Mouse (Mus musculus) forebrain, embryonic 13.5 days (tissue): ENCODE measurements around the gene Gm14851. TPM values are rescaled to one million over a fixed set of nuclear protein-coding genes. Genes with fewer than 3 reads are reported as not detected.
"Not testable (repeated sequence)": the region's sequence is repeated elsewhere in the genome, so short reads cannot be mapped to it uniquely, and the experiment has no call there.

ENCODE experiments used
- ATAC-seq: fragments of 200-750 bp; cut with Nextera tagmentation; 2 replicates; pipeline ENCODE4 v1.8.0; 2017
- H3K27ac ChIP-seq: fragments of 300-500 bp; sonication (generic); 2 replicates; pipeline ENCODE4 v1.5.1; 2015; ENCODE audit warnings: inconsistent platforms, mild to moderate bottlenecking, moderate library complexity
- H3K27me3 ChIP-seq: fragments of 300-500 bp; sonication (generic); 2 replicates; pipeline ENCODE4 v1.6.1; 2015; ENCODE audit warnings: mild to moderate bottlenecking, inconsistent platforms
- H3K36me3 ChIP-seq: fragments of 300-500 bp; sonication (generic); 2 replicates; pipeline ENCODE4 v1.6.1; 2015; ENCODE audit warnings: mild to moderate bottlenecking, inconsistent platforms; ENCODE audit not compliant: poor library complexity, severe bottlenecking
- H3K4me1 ChIP-seq: fragments of 300-500 bp; sonication (generic); 2 replicates; pipeline ENCODE4 v1.6.1; 2015; ENCODE audit warnings: inconsistent platforms
- H3K4me2 ChIP-seq: fragments of 300-500 bp; sonication (generic); 2 replicates; pipeline ENCODE4 v1.6.1; 2015; ENCODE audit warnings: inconsistent platforms, mild to moderate bottlenecking, moderate library complexity
- H3K4me3 ChIP-seq: fragments of 300-500 bp; sonication (generic); 2 replicates; pipeline ENCODE4 v1.5.1; 2015; ENCODE audit warnings: mild to moderate bottlenecking, inconsistent platforms
- H3K9ac ChIP-seq: fragments of 300-500 bp; sonication (generic); 2 replicates; pipeline ENCODE4 v1.6.1; 2015; ENCODE audit warnings: mild to moderate bottlenecking, inconsistent platforms
- H3K9me3 ChIP-seq: fragments of 300-500 bp; sonication (generic); replicated peaks from 2 replicates; pipeline ENCODE4 v1.6.1; 2016; ENCODE audit warnings: inconsistent platforms
- WGBS: fragments of 180-500 bp; shearing (Covaris S2); methylation state at CpG from one replicate; pipeline ENCODE4 v1.1.7; 2015; 5-methylcytosine and 5-hydroxymethylcytosine counted together
- polyA plus RNA-seq: library from polyadenylated mRNA; unstranded; fragments of >200 nt; fragmentation: Nextera tagmentation; extraction: Ambion mirVana; gene quantifications from 2 replicates; pipeline ENCODE4 v1.2.1, GENCODE M21; 2015

Gene Gm14851
- polyA plus RNA-seq = not detected in 2 replicates

GRCm38 (mm10) chr8:21095950-21096349, at the start of gene Gm14851:
Gm14851 (minus strand) TSS chr8:21096050.
- H3K36me3 ChIP-seq, H3K4me2 ChIP-seq, H3K4me3 ChIP-seq, ATAC-seq, H3K27me3 ChIP-seq, H3K4me1 ChIP-seq, H3K27ac ChIP-seq, H3K9ac ChIP-seq: not testable (repeated sequence)
- peaks cover 20% of the 10 kb centered on the region for H3K9me3 ChIP-seq
- WGBS = no CpG with 5 or more reads among the region's 2 CpGs

- not testable (repeated sequence) for H3K9ac ChIP-seq, H3K4me3 ChIP-seq, H3K36me3 ChIP-seq, H3K27me3 ChIP-seq, ATAC-seq, H3K27ac ChIP-seq, H3K4me1 ChIP-seq, H3K4me2 ChIP-seq, H3K9me3 ChIP-seq
- 58% methylated on average over 3 of the region's 3 CpGs for whole genome bisulfite sequencing
These were observed 38.5 kb upstream of the Gm14851 start, which contains the start of gene Defa30 for GRCm38 (mm10) chr8:21134342-21134741. Defa30 (plus strand) TSS chr8:21134642.

- no peak overlapping the region for H3K27ac ChIP-seq
- no peaks in the 10 kb centered on the region for H3K4me1 ChIP-seq
- H3K9ac ChIP-seq = no peak overlapping the region
- H3K9me3 ChIP-seq = peaks cover 12% of the 10 kb centered on the region
- H3K4me2 ChIP-seq = no peak overlapping the region
- no peak overlapping the region for H3K4me3 ChIP-seq
- no peaks in the 10 kb centered on the region for H3K36me3 ChIP-seq
- WGBS = 46% methylated on average over 4 of the region's 4 CpGs
- no peak for ATAC-seq
- H3K27me3 ChIP-seq = no peaks in the 10 kb centered on the region
These were observed 2.7 kb downstream of the Gm14851 start for GRCm38 (mm10) chr8:21093106-21093505.

GRCm38 (mm10) chr8:21084142-21084541, 11.7 kb downstream of the Gm14851 start, which contains the start of gene Defa25:
Defa25 (plus strand) TSS chr8:21084442.
- H3K4me3 ChIP-seq, H3K27ac ChIP-seq, H3K9ac ChIP-seq, H3K4me2 ChIP-seq, H3K4me1 ChIP-seq, H3K9me3 ChIP-seq, ATAC-seq, H3K27me3 ChIP-seq, H3K36me3 ChIP-seq: not testable (repeated sequence)

GRCm38 (mm10) chr8:21064738-21065137, 31.1 kb downstream of the Gm14851 start, which contains the start of gene Defa35:
Defa35 (plus strand) TSS chr8:21065038.
- not testable (repeated sequence) for H3K27me3 ChIP-seq, H3K27ac ChIP-seq, H3K4me2 ChIP-seq, H3K9me3 ChIP-seq, H3K9ac ChIP-seq, H3K4me3 ChIP-seq, ATAC-seq, H3K36me3 ChIP-seq, H3K4me1 ChIP-seq
- WGBS = 82% methylated on average over 1 of the region's 1 CpGs

- not testable (repeated sequence) for H3K4me2 ChIP-seq, ATAC-seq, H3K4me1 ChIP-seq, H3K27ac ChIP-seq, H3K9ac ChIP-seq, H3K9me3 ChIP-seq, H3K27me3 ChIP-seq, H3K36me3 ChIP-seq, H3K4me3 ChIP-seq
- WGBS = no CpG with 5 or more reads among the region's 1 CpGs
These were observed 41.1 kb downstream of the Gm14851 start, which contains the start of gene Defa23 for GRCm38 (mm10) chr8:21054747-21055146. Defa23 (plus strand) TSS chr8:21055047.

Other genes with a start within 250 kb of the Gm14851 start
- gene Defb33, start 203.4 kb downstream of the Gm14851 start, polyA plus RNA-seq = not detected in 2 replicates
- gene Gm15056, start 193.4 kb downstream of the Gm14851 start, polyA plus RNA-seq = not detected in 2 replicates
- not detected in 2 replicates for gene Gm6040, start 174.0 kb downstream of the Gm14851 start, polyA plus RNA-seq
- gene AY761185, start 151.3 kb downstream of the Gm14851 start, polyA plus RNA-seq = not detected in 2 replicates
- not detected in 2 replicates for gene Defa21, start 70.5 kb downstream of the Gm14851 start, polyA plus RNA-seq
- gene Defa23, start 41.0 kb downstream of the Gm14851 start, polyA plus RNA-seq = not detected in 2 replicates
- not detected in 2 replicates for gene Defa35, start 31.0 kb downstream of the Gm14851 start, polyA plus RNA-seq
- gene Defa25, start 11.6 kb downstream of the Gm14851 start, polyA plus RNA-seq = not detected in 2 replicates
- gene Defa30, start 38.6 kb upstream of the Gm14851 start, polyA plus RNA-seq = not detected in 2 replicates
- not detected in 2 replicates for gene Defa22, start 66.2 kb upstream of the Gm14851 start, polyA plus RNA-seq
- gene Defa31, start 95.6 kb upstream of the Gm14851 start, polyA plus RNA-seq = not detected in 2 replicates
- gene Gm15293, start 105.5 kb upstream of the Gm14851 start, polyA plus RNA-seq = not detected in 2 replicates
- not detected in 2 replicates for gene Gm15292, start 153.7 kb upstream of the Gm14851 start, polyA plus RNA-seq
- not detected in 2 replicates for gene Defa27, start 219.5 kb upstream of the Gm14851 start, polyA plus RNA-seq
- gene Defa29, start 231.0 kb upstream of the Gm14851 start, polyA plus RNA-seq = not detected in 2 replicates